Mouse (Mus musculus) CH12.LX (cell line): ENCODE measurements around the gene Bri3.

Experiments
- POLR2A ChIP-seq: IDR thresholded peaks from 2 replicates; pipeline ENCODE4 v1.6.1; 2011; ENCODE audit warnings: low read depth, mild to moderate bottlenecking, improper control_type of control experiment, low read length
- POLR2AphosphoS2 ChIP-seq: IDR thresholded peaks from 2 replicates; pipeline ENCODE4 v1.6.1; 2011; ENCODE audit warnings: low read depth, low read length, improper control_type of control experiment
- USF1 ChIP-seq: IDR thresholded peaks from 2 replicates; pipeline ENCODE4 v1.6.1; 2014; ENCODE audit warnings: low read depth, mild to moderate bottlenecking, inconsistent platforms, low read length, improper control_type of control experiment
- USF2 ChIP-seq: conservative IDR thresholded peaks from 2 replicates; pipeline ENCODE4 v1.6.1; 2011; ENCODE audit warnings: low read depth, low read length, improper control_type of control experiment
- ZC3H11A ChIP-seq: IDR thresholded peaks from 2 replicates; pipeline ENCODE4 v1.6.1; 2012; ENCODE audit warnings: low read depth, mild to moderate bottlenecking, inconsistent platforms, low read length, improper control_type of control experiment

GRCm38 (mm10) chr5:144267535-144268241, 23.5 kb downstream of the Bri3 start:
- TF ChIP-seq ZC3H11A (no peak), POLR2A (no peak), USF2 (no peak), USF1 (no peak), POLR2AphosphoS2 (no peak)
